Mouse (Mus musculus) T-helper 2 cell (primary cell): ENCODE results near the gene Exoc6b.

Source experiments
- in situ Hi-C: fragments of 300-600 bp; cut with MboI, MseI; formaldehyde crosslinking; loops from one replicate; pipeline ENCODE4 v1.15.1; 2025; ENCODE audit warnings: high pct_unique_total_duplicates

Gene Exoc6b

DNA sequence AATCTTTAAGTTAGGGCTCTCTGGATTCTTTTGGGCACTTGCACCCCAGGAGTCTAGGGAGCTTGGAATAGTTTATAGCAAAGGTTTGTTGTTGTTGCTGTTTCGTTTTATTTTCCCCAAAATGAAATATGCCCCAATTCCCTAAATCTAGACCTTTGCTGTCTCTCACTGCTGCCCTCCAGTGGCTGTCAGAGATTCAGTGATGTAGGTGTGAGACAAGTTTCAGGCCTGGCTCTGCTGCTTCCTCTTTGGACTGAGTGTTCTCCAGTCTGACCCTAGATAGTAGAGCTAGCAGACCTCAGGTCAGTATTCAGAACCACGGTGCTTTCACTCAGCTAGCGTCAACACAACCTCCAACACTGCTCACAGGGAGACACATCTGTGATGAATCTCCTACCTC is 332.4 kb downstream of the Exoc6b start:
- in situ Hi-C loops, result no loop called here

DNA sequence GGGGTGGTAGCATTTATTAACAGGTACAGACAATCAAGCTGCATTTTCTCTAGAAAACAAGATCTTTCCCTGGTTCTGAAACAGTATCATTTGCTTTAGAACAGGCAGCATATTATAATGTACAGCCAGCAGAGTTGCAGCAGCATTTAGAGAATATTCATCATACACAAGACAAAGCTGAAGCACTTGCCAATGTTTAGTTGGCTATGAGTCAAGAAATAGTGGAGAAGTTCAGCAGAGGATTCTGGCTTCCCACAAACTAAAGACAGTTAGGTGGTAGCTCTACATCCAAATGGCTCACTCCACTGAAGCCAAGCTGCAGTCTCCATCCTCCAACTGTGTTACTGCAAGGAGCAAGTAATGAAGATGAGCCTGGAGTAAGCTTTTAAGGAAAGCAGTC is 342.4 kb downstream of the Exoc6b start:
- in situ Hi-C loops, result no loop called here

DNA sequence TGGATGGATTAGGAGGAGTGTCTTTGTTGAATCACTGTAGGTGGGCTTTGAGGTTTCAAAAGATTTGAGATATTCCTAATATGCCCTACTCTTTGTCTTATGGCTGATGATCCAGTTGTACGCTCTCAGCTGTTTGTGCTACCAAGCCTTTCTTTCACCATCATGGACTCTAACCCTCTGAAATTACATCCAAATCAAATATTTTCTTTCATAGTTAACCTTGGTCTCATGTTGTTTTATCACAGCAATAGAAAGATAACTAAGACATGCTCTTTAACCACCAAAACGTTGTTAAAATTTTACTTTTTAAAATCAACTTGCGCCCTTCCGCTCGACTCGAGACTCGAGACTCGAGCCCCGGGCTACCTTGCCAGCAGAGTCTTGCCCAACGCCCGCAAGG is 356.1 kb downstream of the Exoc6b start:
- in situ Hi-C loops, result no loop called here

DNA sequence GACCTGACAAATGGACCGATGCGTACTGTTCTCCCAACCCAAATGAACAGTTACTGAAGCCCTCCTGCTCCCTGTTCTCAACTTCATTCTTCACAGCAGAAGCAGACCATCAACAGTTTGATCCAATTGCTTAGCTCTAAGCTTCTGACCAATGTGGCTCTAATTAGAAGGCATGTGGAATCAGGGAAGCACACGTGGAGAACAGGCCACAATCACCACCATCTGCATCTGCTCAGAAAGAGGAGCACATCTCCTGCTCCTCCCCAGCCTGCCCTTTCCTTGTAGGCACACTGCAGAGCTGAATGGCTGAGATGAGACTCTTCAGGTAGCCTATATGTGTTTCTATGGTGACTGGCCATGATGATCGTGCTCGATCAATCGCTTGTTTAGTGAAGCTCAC is 358.5 kb downstream of the Exoc6b start:
- in situ Hi-C loops, result no loop called here

DNA sequence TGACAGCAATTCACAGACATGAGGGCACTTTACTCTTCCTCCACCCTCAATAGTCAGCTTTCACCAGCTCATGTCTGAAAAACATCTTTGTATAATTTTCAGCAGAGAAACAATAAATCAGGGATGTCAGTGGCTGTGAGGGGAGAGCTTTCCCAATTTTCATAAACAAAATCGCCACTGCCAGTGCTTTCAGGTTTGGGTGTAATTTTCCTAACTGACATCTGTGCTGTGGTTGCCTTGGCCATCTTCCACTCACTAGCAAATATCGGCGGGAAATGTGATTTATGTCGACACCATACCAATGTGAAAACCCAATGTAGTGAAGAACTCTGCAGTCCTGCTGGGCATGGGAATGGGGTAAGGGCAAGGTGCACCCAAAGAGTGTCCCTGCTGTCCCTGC is 360.7 kb downstream of the Exoc6b start:
- in situ Hi-C loops, result no loop called here

- in situ Hi-C loops, result loop anchor here (5.0 kb wide), 1 partner anchor 352 kb away; no protein-coding TSS in a partner anchor
These were observed 369.7 kb downstream of the Exoc6b start for GRCm38 (mm10) chr6:84699579-84699978.

DNA sequence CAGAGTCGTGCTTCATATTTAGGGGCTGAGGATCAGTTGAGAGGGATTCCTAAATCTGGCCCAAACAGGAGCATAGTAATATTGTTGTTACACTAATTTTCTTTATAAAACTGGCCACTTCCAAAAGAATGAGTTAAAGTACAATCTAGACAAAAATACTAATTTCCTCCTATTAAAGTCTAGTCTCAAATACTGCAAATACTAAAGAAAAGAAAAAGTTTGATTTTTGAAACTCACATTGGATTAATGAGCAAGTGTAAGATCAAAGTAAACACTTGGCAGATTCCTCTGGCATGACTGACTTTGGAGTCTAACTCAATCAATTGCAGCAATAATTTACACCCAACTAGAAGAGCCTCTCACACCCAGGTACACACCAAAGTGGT is 371.0 kb downstream of the Exoc6b start:
- in situ Hi-C loops, result loop anchor here (5.0 kb wide), 1 partner anchor 351 kb away; no protein-coding TSS in a partner anchor

DNA sequence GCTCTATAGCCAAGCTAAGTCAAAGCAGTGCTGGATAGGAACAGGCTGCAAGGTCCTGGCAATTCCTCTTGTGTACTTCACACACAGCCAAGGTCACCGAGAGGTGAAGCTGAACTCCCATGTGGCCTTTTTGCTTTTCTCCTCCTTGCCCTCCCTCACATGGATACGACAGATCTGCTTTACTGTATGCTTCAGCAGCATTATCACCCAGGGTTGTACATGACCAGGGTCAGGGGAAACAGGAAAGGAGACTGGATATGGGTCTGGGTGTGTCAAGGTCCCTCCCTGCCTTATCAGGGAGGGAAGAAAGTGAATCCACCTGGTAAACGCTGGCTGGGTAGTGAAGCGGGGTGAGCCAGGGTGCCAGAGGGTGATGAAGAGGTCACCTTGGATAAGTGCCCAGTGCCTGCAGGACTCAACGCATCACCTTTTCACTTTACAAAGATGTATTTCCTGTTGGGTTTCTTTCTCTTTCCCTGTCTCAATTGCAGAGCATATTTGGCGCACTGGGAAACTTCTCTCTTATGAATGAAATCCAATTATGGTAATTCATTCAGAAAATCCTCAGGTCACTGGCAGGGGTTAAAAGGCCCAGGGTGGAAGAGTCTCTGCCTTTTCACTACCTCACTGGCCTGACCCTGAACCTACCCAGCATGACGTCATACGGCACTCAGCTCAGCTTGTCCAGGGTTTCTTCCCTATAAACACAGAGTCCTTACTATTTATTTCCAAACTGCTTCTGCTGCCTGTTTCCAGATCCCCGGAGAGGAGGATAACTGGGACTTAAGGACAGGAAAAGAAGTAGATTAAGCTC is 371.6 kb downstream of the Exoc6b start:
- in situ Hi-C loops, result loop anchor here (5.0 kb wide), 1 partner anchor 350 kb away; no protein-coding TSS in a partner anchor

DNA sequence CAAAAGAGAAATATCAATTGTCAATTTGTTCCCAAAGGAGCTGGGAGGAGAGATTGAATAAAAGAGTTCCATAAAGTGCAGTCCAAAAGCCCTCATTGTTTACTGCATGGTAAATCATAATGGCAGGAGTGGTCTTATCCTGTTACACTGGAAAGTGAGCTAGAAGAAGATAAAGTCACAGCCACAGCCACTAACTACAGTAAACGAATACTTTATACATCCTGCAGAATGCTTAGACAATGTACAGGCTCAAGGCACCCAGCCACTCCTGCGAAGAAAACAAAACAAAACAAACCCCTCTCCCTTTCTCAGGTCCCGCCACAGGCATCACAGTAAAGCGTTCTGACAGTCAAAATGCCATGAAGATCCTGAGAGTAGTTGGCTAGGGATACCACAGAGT is 375.5 kb downstream of the Exoc6b start:
- in situ Hi-C loops, result no loop called here

GRCm38 (mm10) chr6:84693204-84693603 is 376.1 kb downstream of the Exoc6b start:
- in situ Hi-C loops, result no loop called here

DNA sequence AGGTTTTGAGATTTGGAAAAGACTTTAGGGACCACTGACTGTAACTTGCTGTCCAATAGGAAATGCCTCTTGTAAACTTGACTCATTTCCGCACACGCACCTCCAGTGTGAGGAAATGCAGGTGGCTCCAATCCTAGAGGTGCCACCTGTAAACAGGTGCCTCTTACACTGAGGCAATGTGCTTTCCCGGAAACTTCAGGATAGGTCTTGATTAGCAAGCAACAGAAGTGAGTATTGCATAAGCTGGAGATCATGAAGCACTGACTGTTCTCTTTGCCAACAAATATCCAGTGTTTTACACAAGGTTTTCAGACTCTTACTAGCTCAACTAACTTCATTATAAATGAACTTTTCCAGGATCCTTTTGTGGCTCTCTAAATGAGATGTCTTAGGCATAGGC is 377.4 kb downstream of the Exoc6b start:
- in situ Hi-C loops, result no loop called here

- in situ Hi-C loops, result no loop called here
These were observed 391.5 kb downstream of the Exoc6b start for GRCm38 (mm10) chr6:84677770-84678169.

- in situ Hi-C loops, result no loop called here
These were observed 394.4 kb downstream of the Exoc6b start for GRCm38 (mm10) chr6:84674936-84675335.

GRCm38 (mm10) chr6:84674136-84674535 is 395.2 kb downstream of the Exoc6b start:
- in situ Hi-C loops, result no loop called here

DNA sequence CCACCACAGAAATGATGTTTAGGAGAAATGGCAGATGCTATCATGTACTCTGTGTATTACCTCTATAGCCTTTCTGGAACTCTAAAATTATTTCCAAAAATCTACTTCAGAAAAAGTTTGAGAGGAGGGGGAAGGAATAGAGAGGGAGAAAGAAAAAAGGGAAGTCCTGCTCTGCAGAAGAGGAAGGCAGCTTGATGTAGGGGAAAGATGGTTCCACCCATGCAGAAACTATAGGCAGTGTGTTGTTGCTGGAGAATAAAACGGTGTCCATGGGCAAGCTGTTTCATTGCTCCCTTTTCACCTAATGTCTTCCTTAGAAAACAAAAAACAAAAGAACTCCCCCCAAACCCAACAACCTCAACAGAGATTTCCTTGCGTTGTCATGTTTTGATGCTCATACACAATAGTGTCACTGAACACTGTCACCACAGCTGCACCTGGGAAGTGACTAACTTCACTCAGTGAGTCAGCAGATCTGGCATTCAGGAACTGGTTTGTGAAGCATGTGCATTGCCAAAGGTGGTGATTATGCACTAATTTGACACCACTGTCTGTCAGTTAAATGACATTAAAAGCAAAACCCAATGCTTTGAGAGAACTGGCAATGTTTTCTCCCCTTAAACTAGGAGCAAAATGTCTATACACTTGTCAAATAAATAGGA is 407.7 kb downstream of the Exoc6b start:
- in situ Hi-C loops, result no loop called here

DNA sequence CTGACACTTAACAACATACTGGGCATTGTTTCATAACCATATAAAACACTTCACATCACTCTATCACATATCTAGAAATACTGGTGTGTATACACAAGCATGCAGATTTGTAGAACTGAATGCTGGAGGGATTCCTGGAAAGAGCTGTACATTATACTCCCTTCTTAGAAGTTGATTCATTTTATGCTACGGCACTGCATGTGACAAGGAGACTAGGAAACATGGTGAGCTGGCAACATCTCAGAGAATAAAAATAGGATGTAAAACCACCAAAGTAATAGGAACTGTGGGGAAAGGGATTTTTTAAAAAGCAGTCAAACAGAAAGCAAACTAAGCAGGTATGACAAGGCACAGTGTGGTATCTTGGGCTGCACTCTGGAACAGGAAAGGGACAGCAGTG is 408.3 kb downstream of the Exoc6b start:
- in situ Hi-C loops, result no loop called here

- in situ Hi-C loops, result no loop called here
These were observed 412.2 kb downstream of the Exoc6b start for GRCm38 (mm10) chr6:84657091-84657490.

GRCm38 (mm10) chr6:84656680-84657079 is 412.6 kb downstream of the Exoc6b start:
- in situ Hi-C loops, result no loop called here

GRCm38 (mm10) chr6:84651902-84652301 is 417.4 kb downstream of the Exoc6b start:
- in situ Hi-C loops, result no loop called here

DNA sequence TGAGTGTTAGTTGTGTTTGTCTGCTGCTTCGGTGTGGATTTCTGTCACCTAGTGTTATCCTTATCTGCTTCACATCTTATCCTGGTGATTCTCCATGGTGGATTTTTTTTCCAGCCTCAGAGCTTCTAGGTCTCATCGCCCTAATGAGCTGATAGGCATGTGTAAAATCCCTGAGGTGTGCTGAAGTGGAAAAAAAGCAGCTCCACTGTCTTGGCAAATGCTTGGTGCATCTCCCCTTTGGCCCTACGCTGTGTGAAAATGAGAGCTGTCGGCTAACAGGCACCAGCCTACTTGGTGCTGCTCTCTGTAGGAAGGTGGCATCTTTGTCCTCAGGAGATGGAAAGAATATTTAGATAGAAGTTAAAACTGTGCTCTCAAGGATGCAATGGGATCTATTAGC is 422.1 kb downstream of the Exoc6b start:
- in situ Hi-C loops, result no loop called here

- in situ Hi-C loops, result no loop called here
These were observed 422.6 kb downstream of the Exoc6b start for GRCm38 (mm10) chr6:84646696-84647095.

- in situ Hi-C loops, result no loop called here
These were observed 428.3 kb downstream of the Exoc6b start for GRCm38 (mm10) chr6:84641062-84641431.
